Mouse (Mus musculus) intestine, embryonic 14.5 days (tissue): ENCODE measurements around the gene Macrod2. TPM values are rescaled to one million over a fixed set of nuclear protein-coding genes. Genes with fewer than 3 reads are reported as not detected.

Experiments used
- ATAC-seq: fragments of 200-750 bp; cut with Nextera tagmentation; replicated peaks from 2 replicates; pipeline ENCODE4 v1.8.0; 2017; ENCODE audit warnings: low read depth, moderate number of reproducible peaks, moderate TSS enrichment, moderate library complexity; ENCODE audit not compliant: low FRiP score, low TSS enrichment
- DNase-seq: peaks from one replicate; pipeline ENCODE4 v3.0.0-alpha.2; 2018; ENCODE audit warnings: low spot score
- H3K27ac ChIP-seq: fragments of 300-500 bp; sonication (generic); 2 replicates; pipeline ENCODE4 v1.5.1; 2014; ENCODE audit warnings: low read depth, mild to moderate bottlenecking, control low read depth
- H3K27me3 ChIP-seq: fragments of 300-500 bp; sonication (generic); replicated peaks from 2 replicates; pipeline ENCODE4 v1.6.1; 2014; ENCODE audit warnings: low read length, control low read depth; ENCODE audit not compliant: control insufficient read depth, insufficient read depth
- H3K36me3 ChIP-seq: fragments of 300-500 bp; sonication (generic); 2 replicates; pipeline ENCODE4 v1.6.1; 2014; ENCODE audit warnings: low read length, control low read depth; ENCODE audit not compliant: control insufficient read depth, insufficient read depth
- H3K4me1 ChIP-seq: fragments of 300-500 bp; sonication (generic); replicated peaks from 2 replicates; pipeline ENCODE4 v1.6.1; 2014; ENCODE audit warnings: low read length, control low read depth, mixed read lengths; ENCODE audit not compliant: control insufficient read depth, insufficient read depth
- H3K4me2 ChIP-seq: fragments of 300-500 bp; sonication (generic); 2 replicates; pipeline ENCODE4 v1.6.1; 2014; ENCODE audit warnings: low read length
- H3K4me3 ChIP-seq: fragments of 300-500 bp; sonication (generic); 2 replicates; pipeline ENCODE4 v1.5.1; 2014; ENCODE audit warnings: low read depth, low read length, control low read depth, mixed read lengths
- H3K9ac ChIP-seq: fragments of 300-500 bp; sonication (generic); 2 replicates; pipeline ENCODE4 v1.6.1; 2014; ENCODE audit warnings: mild to moderate bottlenecking, low read length
- H3K9me3 ChIP-seq: fragments of 300-500 bp; sonication (generic); 2 replicates; pipeline ENCODE4 v1.6.1; 2016; ENCODE audit warnings: low read length, control low read depth; ENCODE audit not compliant: control insufficient read depth
- WGBS: fragments of 180-500 bp; shearing (Covaris S2); extraction: QIAGEN DNeasy Blood & Tissue Kit; methylation state at CpG from one replicate; pipeline ENCODE4 v1.1.7; 2014; 5-methylcytosine and 5-hydroxymethylcytosine counted together
- polyA plus RNA-seq: library from polyadenylated mRNA; unstranded; fragments of >200 nt; fragmentation: Nextera tagmentation; extraction: Ambion mirVana; gene quantifications from 2 replicates; pipeline ENCODE4 v1.2.1, GENCODE M21; 2014

Gene Macrod2
- polyA plus RNA-seq, 1 experiment from 2014 or later, result 30.6 TPM

DNA sequence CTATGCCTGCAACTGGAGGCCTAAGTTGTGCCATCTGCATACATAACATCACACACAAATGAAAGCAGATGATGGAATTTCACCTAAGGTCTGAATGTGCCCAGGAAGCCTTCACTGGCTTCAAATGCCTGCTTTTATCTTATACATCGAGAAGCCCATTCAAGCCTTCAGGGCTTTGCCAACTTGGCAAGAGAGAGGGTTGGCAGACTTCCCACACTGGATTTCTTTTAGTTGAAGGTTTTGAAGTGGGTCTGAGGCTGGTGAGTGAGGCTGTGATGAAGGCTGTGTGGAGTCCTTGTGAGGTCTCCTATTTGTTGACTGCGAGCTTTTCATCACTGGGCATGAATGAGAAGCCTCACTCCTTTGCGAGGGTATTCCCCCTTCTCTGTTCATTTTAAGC lies 444.8 kb downstream of the Macrod2 start:
- WGBS, result 63% methylated on average over 3 of the region's 3 CpGs
- ATAC-seq (no peak), DNase-seq (no peak)
- Histone ChIP-seq H3K27ac (no peak overlapping the region), H3K9ac (no peak overlapping the region), H3K4me2 (no peak overlapping the region), H3K4me1 (no peaks in the 10 kb centered on the region), H3K4me3 (no peak overlapping the region), H3K27me3 (no peaks in the 10 kb centered on the region), H3K9me3 (no peaks in the 10 kb centered on the region), H3K36me3 (no peaks in the 10 kb centered on the region)

DNA sequence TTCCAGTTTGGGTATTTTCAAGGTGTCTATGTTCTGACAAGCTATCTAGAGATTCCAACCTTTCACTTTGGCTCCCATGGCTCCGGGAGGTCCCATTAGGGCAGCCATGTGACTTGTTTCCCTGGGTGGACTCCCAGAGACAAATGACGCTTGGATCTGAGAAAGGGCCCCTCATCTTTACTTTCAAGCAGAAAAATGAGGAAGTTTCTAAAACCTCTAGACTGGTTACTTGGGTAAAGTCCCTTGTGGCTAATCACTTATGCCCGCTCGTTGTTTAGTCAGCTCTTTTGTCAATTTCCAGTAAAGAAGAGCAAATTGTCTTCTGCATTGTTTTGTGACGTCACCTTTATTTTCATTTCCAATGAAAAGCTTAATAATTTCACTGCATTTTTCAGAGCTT lies 448.9 kb downstream of the Macrod2 start:
- H3K9me3 ChIP-seq, result no peaks in the 10 kb centered on the region
- ATAC-seq (no peak), DNase-seq (no peak)
- no peak overlapping the region for H3K4me3 ChIP-seq
- H3K36me3 ChIP-seq, result no peaks in the 10 kb centered on the region
- no peaks in the 10 kb centered on the region for H3K27me3 ChIP-seq
- H3K9ac ChIP-seq, result no peak overlapping the region
- no peaks in the 10 kb centered on the region for H3K4me1 ChIP-seq
- H3K27ac ChIP-seq, result no peak overlapping the region
- H3K4me2 ChIP-seq, result no peak overlapping the region
- 81% methylated on average over 5 of the region's 5 CpGs for WGBS

DNA sequence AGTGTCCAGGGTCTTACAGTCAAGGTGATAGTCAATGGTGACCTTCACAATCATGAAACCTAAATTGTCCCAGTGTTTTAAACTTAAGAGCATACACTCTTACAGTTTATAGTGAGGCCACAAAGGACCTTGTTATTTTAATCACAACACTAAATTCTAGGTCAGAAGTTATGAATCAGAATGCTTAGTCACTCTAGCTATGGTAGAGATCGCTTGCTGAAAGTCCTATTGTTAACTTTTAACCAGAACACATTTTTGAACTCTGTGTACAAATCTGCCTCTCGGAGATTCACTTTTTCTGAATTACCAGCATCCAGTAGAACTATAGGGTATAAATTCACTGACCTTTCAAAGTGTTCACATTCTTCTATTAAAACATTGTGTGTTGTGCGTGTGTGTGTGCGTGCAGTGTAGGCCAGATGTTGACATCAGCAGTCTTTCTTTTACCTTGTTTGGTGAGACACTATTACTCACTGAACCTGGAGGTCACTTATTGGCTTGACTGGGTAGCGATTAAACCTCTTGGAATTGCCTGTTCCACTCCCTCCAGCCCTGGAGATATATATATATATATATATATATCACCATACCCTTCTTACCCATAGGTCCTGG lies 452.8 kb downstream of the Macrod2 start:
- H3K27me3 ChIP-seq, result no peaks in the 10 kb centered on the region
- no peak overlapping the region for H3K4me2 ChIP-seq
- no peak overlapping the region for H3K9ac ChIP-seq
- H3K27ac ChIP-seq, result no peak overlapping the region
- no peaks in the 10 kb centered on the region for H3K9me3 ChIP-seq
- DNase-seq, result no peak
- no peak overlapping the region for H3K4me3 ChIP-seq
- H3K36me3 ChIP-seq, result no peaks in the 10 kb centered on the region
- WGBS, result 89% methylated on average over 5 of the region's 5 CpGs
- no peaks in the 10 kb centered on the region for H3K4me1 ChIP-seq
- no peak for ATAC-seq

DNA sequence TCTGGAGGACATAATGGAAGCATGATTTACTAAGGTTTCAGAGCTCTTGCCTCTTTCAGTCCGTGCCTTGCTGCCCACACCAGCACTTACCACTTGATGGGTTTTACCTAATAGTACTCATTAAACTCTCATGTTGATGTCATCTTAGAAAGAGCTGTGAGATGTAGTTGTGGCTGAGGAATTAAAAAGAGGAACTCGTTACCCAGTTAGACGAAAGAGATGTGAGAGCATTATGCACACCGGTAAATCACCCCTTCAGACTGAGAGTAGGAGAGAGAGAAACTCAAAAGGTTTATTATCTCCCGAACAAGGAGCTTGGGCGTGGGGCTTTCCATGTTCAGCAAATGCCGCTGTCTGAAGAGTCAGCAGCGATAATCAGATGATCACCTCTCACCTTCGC lies 458.4 kb downstream of the Macrod2 start:
- ATAC-seq (no peak), DNase-seq (no peak)
- Histone ChIP-seq H3K4me2 (no peak overlapping the region), H3K9me3 (no peaks in the 10 kb centered on the region), H3K9ac (no peak overlapping the region), H3K27ac (no peak overlapping the region), H3K36me3 (no peaks in the 10 kb centered on the region), H3K4me1 (no peaks in the 10 kb centered on the region), H3K4me3 (no peak overlapping the region), H3K27me3 (no peaks in the 10 kb centered on the region)
- 76% methylated on average over 9 of the region's 9 CpGs for WGBS

DNA sequence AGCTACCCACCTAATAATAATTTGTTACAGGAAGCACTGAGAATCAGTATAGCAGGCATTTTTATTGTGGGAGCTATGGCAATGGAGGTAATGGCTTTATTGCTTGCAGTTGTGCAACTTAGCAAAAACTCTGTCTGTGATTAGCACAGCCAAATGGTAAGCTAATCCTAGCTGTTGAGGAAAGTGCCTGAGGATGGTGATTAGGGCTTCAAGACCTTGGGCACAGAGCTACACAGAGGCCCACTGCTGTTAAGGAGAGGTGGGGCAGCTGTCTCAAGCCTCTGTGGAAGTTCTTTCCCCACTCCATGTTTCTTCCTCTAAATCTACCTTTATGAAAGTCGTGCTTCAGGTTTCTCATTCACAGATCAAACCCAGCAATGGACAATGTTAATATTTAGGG lies 466.2 kb downstream of the Macrod2 start:
- WGBS, result 59% methylated on average over 1 of the region's 1 CpGs
- Histone ChIP-seq H3K9me3 (no peaks in the 10 kb centered on the region), H3K4me1 (no peaks in the 10 kb centered on the region), H3K4me2 (no peak overlapping the region), H3K36me3 (no peaks in the 10 kb centered on the region), H3K27me3 (no peaks in the 10 kb centered on the region), H3K27ac (no peak overlapping the region), H3K4me3 (no peak overlapping the region), H3K9ac (no peak overlapping the region)
- DNase-seq, result no peak
- ATAC-seq, result peak; percentile 86; the same call in 1 of the 2 replicates

DNA sequence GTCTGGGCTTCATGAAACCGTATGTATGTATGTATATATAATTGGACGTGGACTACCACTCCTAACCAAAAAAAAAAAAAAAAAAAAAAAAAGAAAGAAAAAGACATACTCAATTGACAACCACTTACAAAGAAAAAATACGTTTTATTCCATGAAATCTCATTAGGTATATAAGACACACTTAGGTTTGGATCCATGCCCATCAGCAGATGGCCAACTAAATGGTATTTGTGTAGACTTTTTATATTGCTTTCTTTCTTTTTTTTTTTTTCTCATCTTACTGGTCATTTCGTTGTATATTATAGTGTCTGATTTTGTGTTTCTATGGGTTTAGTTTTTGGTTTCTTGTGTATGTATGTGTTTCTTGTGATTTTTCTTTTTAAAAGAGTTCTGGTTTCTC lies 467.6 kb downstream of the Macrod2 start:
- Histone ChIP-seq H3K4me2 (no peak overlapping the region), H3K4me3 (no peak overlapping the region), H3K9ac (no peak overlapping the region), H3K27me3 (no peaks in the 10 kb centered on the region), H3K27ac (no peak overlapping the region), H3K9me3 (no peaks in the 10 kb centered on the region), H3K4me1 (no peaks in the 10 kb centered on the region), H3K36me3 (no peaks in the 10 kb centered on the region)
- ATAC-seq, result no peak
- no peak for DNase-seq
- 85% methylated on average over 4 of the region's 4 CpGs for WGBS

DNA sequence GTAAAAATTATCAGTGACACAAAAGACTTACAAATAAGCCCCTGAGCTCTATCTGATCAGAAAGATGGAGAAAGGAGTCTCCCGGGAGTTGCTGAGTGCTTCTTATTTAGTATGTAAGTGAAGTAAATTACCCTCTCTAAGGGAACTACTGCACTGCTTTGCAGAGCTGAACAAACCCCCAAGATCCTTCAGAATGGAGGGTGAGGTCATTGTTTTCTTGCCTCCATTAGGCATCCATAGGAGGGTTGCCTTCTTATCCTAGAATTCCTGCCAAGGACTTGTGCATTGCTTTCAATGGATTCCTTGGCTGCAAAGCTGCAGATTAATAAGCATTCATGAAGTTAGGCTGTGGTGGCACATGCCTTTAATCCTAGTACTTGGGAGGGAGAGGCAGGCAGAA lies 470.5 kb downstream of the Macrod2 start:
- Histone ChIP-seq H3K9me3 (no peaks in the 10 kb centered on the region), H3K4me2 (no peak overlapping the region), H3K27me3 (no peaks in the 10 kb centered on the region), H3K4me3 (no peak overlapping the region), H3K36me3 (no peaks in the 10 kb centered on the region), H3K4me1 (no peaks in the 10 kb centered on the region), H3K27ac (no peak overlapping the region), H3K9ac (no peak overlapping the region)
- WGBS, result 88% methylated on average over 1 of the region's 1 CpGs
- DNase-seq (no peak), ATAC-seq (no peak)

DNA sequence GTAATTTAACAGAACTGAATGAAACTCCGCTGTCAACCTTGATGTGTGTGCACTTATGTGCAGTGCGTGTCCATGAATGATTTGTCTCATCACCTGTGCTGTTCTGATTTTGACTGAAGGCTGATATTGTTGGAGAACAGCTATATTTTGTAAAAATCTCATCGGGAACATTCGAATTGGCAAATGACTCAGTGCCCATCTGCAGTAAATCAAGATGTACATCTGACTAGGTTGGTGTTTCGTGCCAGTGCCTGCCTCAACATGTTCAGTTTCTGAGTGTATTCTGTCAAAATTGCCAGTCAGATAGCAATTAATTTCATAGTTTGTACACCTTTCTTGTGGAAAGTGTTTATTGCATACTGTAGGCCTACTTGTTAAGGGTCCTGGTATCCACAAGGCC lies 472.0 kb downstream of the Macrod2 start:
- ATAC-seq, result no peak
- DNase-seq, result no peak
- Histone ChIP-seq H3K4me1 (no peaks in the 10 kb centered on the region), H3K9me3 (no peaks in the 10 kb centered on the region), H3K36me3 (no peaks in the 10 kb centered on the region), H3K27me3 (no peaks in the 10 kb centered on the region), H3K9ac (no peak overlapping the region), H3K27ac (no peak overlapping the region), H3K4me3 (no peak overlapping the region), H3K4me2 (no peak overlapping the region)
- WGBS, result 91% methylated on average over 5 of the region's 5 CpGs

DNA sequence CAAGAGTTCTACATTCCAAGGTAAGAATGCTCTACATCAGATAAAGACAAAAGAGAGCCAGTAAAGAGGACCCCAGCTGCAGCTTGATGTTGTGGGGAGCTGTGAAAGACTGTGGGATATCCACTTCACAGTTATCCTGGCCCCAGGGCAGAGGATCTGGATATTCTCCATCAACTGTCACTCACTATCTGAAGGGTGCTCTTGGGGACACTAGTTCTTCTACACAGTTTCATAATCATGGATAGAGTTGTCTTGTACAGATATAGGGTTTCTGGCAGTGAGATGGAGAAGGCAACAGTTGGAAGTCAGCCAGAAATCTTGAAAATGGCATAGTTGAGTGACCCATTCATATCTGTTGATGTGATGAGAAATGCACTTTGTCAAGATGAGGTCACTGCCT lies 490.1 kb downstream of the Macrod2 start:
- Histone ChIP-seq H3K9me3 (no peaks in the 10 kb centered on the region), H3K4me1 (no peaks in the 10 kb centered on the region), H3K36me3 (no peaks in the 10 kb centered on the region), H3K27ac (no peak overlapping the region), H3K4me2 (no peak overlapping the region), H3K4me3 (no peak overlapping the region), H3K27me3 (no peaks in the 10 kb centered on the region), H3K9ac (no peak overlapping the region)
- ATAC-seq (no peak), DNase-seq (no peak)
